Mouse (Mus musculus) frontal cortex, postnatal 36 days (tissue): ENCODE measurements around the gene Gpnmb.

Source experiments
- DNase-seq, 2 experiments: peaks; one replicate each; pipeline ENCODE4 v3.0.0; 2022; ENCODE audit warnings: low spot score in 2 of 2

Gene Gpnmb

DNA sequence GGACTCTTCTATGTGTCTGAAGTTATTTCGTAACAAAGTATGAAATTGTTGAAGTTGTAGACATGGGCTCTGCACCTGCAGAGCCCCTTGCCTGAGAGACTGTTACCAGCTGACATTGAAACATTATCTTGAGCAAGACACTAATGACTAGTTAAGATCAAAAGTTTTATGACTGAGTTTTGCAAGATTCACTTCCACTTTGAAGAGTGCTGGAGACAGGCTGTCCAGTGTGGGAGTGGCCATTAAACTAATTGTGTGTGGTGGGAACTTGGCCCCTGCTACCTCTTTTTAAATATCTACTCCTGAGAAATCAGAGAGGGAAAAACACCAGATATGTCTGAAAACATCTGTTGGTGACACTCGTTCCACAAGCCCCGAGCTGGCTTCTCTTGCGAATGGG lies 5.1 kb upstream of the Gpnmb start:
- no peak for DNase-seq

DNA sequence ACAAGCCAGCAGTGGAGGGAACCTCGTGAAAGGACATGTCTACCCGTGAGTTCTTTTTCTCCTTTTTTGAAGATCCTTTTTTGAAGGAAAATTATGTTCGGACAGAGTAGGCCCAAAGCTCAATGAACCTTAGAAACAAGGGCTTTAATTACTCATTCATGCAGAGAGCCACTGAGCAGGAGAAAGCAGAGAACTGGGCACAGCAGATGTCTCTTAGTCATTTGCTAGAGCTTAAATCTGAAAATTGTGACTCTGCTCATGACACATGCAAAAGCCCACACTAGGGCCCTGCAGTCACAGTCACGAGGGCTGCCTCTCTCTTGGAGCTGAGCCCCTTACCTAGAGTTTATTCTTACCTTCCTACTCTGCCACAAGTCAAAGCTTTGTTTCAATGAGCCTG lies 3.6 kb upstream of the Gpnmb start:
- DNase-seq = no peak

DNA sequence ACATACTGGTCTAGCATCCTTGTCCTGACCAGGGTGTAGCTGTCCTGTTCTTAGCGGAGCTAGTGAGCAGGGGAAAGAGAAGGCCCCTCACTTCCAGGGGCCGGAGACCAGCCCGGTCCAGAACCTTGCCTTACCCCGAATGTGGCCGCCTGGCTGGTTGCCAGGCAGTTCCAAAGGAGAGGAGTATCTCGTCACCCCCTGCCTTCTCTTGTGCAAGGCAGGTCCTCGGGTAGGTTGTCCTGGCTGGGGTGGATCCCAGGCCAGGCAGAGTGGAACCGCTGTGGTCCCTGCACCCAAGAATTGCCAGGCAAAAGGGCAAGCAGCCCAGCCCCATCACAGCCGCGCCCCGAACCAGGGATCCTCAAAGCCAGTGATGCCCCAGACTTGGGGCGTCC lies 919 bp downstream of the Gpnmb start:
- no peak for DNase-seq

DNA sequence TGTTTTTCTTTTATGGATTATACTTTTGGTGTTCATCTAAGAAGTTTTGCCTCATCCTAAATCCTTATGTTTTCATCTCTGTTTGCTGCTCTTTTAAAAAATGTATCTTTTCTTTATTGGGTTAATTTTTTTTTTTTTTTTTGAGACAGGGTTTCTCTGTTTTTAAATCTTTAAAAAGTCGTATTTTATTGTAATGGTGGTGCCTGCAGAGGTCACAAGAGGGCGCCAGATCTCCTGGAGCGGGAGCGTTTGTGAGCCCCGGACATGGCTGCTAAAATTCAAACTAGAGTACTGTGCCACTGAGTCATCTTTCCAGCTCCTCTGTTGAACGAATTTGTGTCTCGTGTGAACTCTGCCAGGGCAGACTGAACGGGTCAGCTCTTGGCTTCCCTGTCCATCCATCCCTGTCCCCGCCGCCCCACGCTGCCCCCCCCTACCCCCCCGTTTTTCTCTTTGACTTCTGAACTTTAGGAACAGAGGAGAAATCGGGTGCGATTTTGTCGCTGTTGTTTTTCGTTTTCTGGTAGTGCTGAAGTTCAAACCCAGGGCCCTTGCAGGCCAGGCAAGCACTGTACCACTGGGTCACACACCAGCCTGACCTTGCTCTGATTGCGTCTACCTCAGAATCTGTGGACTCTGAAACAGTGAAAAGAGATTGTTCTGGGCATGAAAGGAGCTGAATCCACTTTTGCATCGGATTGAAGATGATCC lies 3.3 kb downstream of the Gpnmb start:
- peak; percentile 45 to 62 for DNase-seq

DNA sequence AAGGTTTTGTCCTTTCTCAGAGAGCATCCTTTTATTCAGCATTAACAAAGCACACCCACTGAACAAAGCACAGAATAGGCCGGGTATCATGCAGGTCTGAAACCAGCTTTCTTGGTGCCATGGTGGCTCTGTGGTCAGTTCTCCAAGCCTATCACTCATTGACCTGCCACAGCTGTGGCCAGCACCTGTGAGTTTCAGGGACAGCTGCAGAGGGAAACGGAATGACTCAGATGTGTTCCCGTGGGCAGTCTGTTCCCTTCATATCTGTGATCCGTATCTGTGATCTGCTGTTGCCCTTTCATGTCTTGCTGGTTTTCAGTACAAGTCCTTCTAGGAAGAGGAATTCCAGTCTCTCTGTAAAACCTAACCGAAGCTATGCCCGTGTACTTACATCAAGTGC lies 10.2 kb downstream of the Gpnmb start:
- no peak for DNase-seq

DNA sequence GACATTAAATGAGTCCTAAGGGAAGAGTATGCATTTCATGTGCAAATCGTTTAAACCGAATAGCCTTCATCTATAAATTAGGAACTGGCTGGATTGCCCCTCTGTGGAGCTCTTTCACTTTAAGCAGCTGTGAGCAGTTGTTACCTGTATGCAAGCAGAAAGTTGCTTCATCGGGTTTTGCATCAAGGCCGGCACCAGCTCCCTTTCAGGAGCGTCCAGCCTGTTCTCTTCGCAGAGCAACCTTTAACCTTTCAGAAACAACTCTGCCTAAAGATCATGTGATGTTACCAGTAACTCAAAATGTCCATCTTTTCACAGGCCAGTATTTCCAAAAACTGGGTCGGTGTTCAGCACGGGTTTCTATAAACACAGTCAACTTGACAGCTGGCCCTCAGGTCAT lies 10.6 kb downstream of the Gpnmb start:
- no peak for DNase-seq

DNA sequence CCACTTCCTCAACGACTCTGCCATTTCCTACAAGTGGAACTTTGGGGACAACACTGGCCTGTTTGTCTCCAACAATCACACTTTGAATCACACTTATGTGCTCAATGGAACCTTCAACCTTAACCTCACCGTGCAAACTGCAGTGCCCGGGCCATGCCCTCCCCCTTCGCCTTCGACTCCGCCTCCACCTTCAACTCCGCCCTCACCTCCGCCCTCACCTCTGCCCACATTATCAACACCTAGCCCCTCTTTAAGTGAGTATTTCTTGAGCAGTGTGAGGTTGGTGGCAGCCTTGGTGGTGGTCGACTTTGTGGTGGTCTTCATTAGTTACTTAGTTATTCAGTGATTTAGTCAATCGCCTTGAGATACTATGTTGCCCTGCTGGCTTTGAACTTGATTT lies 11.5 kb downstream of the Gpnmb start:
- DNase-seq = no peak

DNA sequence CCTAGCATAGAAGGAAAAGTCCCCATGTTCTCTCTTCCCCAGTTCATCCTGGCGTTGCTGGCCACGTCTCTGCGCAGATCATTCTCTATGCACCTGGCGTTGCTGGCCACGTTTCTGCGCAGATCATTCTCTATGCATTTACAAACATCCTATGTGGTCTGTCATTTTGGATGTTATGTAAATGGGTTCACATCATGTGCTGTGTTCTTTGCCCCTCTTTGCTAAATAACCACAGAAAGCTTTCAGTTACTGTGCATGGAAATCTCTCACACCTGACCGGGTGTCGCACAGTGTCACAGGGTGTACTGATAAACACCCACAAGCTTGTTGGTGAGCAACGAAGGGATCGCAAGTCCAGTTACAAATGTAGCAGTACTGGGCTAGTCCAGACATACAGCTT lies 12.0 kb downstream of the Gpnmb start:
- DNase-seq = no peak

DNA sequence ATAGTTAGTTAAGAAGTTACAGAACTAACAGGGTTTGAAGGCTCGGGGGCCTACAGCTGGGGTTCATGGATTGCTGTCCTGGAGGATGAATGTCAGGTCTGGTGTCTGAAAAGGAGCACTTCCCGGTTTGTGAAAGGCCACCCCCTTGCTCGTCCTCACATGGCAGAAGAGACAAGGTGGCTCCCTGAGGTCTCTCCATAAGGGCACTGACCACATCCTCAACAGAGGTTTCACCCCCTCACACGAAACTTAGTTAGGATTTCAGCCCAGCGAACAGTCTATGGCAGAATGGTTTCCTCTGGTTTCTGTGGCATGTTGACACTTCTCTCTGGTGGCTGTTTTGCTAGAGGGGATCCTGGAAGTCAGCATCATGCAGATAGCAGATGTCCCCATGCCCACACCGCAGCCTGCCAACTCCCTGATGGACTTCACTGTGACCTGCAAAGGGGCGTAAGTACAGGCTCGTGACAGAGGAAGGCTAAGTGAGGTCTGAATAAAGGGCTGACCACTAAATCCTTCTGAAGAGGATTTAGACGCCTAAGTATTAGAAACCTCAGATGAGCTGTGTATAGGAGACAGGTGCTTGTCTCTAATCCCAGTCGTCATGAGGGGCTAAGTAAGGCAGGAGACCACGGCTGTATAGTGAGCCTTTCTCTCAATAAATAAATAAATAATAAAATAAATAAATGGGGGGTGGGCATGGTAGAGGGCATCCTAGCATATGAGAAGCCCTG lies 14.5 kb downstream of the Gpnmb start:
- no peak for DNase-seq

DNA sequence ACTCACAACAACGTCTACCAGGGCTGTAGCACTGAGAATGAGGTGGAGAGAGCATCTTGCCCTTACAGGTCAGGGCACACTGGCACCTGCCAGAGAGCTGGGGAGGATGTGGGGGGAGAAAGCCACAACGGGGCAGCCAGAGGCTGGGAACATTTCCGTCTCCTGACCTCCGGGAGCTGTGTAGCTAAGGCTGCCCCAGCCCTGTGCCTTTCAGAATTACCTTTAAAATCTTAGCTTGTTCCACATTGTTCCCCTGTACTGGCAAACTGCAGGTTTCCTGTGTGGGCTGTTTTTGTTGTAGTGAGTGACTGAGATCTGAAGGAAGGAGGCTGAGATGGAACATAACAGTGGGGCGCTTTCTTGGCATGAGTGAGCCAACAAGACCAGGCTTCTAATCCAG lies 15.8 kb downstream of the Gpnmb start:
- no peak for DNase-seq

DNA sequence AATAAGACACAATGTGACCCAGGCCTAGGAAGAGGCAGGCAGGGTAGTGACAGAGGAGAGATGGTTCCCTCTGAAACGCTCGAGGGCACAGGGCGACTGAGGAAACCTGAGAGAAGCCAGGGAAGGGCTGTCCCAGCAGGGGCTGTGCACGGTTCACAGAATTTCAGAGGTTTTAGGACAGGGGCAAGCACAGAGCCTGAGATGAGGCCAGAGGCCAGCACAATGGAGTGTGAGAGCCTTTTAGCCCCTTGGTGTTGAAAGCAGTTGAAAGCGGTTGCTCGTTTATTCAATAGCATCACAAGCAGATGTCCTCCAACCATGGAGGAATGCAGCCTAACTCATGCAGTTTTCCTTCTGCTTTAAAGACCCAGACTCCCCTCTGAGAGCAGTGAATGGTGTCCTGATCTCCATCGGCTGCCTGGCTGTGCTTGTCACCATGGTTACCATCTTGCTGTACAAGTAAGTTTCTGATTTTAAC lies 18.9 kb downstream of the Gpnmb start:
- no peak for DNase-seq

DNA sequence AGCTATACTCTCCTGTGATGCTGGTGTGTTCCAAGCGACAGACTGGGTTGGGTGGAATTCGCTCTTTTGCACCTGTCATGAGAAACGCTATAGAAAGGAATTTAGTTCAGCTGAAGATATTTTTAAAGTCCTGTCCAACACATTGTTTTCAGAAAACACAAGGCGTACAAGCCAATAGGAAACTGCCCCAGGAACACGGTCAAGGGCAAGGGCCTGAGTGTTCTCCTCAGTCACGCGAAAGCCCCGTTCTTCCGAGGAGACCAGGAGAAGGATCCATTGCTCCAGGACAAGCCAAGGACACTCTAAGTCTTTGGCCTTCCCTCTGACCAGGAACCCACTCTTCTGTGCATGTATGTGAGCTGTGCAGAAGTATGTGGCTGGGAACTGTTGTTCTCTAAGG lies 19.7 kb downstream of the Gpnmb start:
- DNase-seq = no peak

DNA sequence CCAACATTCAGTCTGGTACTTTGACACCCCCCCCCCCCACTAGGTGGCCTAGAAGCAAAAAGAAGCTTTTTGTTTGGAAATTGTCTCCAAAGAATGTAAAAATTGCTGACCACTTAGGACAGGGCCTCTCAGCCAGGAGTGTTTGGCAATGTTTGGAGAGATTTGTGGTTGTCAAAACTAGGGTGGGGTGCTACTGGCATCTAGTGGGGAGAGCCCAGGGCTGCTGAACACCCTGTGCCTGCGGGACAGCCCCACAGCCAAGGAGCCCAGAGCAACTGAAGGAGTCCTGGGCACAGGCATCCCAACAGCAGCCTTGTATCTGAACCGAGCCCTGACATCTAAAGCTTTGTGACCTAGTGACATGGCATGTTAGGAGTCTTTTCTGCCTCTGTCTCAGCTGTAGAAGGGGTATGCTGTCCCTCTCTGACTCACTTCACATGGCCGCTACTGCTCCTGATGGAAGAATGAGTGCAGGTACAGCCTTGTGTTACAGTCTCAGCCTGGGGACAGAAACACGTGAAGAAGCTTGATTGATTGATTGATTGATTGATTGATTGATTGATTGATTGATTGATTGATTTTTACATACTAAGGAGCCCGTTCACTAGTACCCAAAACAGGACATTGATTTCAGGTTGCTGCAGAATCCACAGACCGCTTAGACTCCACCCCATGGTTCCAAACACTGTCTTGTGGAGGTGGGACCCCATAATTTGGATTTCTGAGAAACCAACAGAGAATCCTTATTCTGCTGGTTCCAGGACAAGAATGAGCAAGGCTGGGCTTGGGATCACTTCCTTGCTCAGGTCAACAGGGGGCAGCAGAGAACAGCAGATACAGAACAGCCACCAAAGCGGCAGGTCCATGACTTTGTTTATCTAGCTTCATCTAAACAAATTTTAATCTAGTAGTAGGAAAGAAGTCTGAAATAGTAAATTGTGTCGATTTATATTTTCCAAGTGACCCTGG lies 21.0 kb downstream of the Gpnmb start:
- peak; percentile 68 to 74 for DNase-seq

DNA sequence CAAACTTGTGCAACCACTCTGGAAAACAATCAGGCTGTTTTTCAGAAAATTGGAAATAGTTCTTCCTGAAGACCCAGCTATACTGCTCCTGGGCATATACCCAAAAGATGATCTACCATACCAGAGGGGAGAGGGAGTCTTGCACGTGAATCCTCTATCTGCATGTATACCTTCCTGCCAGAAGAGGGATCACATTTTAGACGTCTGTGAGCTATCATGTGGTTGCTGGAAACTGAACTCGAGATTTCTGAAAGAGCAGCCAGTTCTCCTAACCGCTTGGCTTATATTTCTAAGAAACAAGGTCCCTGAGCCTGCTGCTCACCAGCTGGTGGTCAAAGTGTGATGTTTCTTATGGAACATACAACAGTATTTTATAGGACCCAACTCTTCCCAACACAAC lies 32.0 kb downstream of the Gpnmb start:
- no peak for DNase-seq

DNA sequence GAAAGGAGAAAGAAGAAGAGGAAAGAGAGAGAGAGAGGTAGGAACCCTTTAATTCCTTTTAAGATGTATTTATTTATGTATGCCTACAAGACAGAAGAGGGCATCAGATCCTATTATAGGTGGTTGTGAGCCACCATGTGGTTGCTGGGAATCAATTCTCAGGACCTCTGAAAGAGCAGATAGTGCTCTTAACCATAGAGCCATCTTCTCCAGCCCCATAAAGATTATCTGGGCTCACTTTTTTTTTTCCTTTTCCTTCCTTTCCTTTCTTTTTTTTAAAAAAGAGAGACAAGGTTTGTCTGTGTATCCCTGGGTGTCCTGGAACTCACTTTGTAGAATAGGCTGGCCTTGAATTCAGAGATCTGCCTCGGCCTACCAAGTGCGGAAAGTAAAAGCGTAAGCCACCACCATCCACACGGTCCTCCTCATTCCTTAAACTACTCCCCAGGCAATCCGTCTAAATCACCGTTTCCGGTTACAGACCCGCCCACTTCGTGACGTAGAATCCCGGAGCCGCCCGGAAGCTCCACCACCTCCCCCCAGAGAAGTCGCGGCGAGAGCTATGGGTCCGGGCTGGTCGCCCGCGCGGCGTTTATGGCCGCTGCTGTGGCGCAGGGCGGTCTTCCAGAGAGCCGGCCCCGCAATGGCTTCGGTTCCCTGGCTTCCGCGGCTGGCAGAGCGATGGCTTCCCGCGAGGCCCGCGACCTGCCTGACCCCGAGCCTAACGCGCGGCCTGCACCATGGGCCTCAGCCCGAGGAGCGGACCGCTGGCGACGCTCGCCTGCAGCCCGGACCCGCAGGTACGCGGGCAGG lies 37.2 kb downstream of the Gpnmb start, which contains the start of gene Malsu1:
Malsu1 (plus strand) TSS at position 492 of the 813 bp plus-strand sequence.
- DNase-seq = peak; percentile 96 to 98

DNA sequence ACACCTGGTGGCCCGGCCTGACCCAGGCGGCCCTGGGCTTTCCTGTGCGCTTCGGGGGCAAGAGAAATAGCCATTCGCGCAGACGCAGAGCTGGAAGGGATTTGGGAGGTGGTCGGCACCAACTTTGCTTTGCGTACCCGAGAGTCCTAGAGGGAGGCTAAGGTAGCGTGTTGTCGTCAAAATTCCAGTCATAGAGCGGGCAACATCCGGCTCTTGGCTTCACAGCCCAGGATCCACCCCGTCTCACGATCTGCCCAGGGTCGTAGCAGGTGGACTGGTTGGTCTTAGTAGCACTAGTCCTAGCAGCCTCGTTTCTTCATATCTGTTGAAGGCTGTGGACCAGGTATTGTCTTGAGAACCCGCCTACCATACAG lies 37.8 kb downstream of the Gpnmb start:
- no peak for DNase-seq

DNA sequence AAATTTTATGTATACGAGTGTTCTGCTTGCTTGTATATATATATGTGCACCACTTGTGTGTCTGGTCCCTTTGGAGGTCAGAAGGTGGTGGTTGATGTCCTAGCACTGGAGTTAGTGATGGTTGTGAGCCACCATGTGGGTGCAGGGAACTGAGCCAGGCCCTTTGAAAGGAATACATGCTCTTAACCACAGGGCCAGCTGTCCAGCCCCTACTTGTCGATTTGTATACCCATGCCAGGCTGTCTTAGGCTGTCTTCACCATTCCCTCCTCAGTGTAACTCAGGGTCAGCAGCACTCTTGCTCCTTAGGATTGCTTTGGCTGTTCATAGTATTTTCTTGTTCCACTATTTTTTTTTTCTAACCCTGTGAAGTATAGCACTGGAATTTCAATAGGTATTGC lies 41.5 kb downstream of the Gpnmb start:
- DNase-seq = no peak

DNA sequence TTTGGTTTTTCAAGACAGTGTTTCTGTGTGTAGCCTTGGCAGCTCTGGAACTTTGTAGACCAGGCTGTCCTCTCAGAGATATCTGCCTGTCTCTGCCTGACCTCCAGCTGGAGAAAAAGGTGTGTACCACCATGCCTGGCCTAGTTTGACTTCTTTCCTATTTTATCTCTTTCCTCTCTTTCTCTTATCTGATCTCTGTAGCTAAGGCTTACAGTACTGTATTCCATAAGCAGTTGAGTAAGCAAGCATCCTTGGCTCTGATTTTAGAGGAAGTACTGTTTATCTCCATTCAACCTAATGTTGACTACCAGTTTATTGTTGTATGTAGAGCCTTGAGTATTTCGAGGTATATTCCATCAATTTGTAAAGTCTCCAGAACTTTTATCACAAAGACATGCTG lies 43.0 kb downstream of the Gpnmb start:
- no peak for DNase-seq

DNA sequence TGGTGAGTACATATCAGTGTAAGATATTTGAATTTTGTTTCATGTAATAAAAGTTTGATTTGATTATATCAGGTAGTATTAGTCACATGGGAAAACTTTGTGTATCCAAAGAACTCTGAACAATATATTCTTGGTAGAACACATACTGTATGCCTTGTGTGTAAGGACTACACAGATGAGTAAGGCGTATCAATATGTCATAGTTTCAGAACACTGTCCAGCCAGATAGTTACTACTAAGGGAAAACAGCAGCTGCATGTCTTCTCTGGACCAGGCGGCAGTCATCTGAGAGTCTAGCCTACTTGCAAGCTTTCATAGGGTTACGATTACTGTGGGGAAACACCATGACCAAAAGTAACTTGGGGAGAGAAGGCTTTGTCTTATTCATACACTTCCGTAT lies 46.7 kb downstream of the Gpnmb start:
- DNase-seq = no peak

DNA sequence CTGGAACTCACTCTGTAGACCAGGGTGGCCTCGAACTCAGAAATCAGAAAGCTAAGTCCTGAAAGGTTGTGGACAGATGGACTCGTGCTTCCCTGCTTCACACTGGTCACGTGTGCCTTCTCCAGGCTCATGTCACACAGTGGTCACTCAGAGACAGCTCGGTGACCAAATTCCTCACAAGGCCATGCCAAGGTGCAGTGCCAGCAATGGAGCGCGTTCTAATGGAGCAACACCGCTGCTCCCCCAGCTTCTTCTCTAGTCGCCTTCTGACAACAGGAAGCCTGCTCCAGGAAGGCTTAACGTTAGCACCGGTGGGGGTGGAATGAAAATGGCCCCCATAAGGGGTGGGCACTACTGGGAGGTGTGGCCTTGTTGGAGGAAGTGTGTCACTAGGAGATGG lies 58.6 kb downstream of the Gpnmb start:
- DNase-seq = no peak

DNA sequence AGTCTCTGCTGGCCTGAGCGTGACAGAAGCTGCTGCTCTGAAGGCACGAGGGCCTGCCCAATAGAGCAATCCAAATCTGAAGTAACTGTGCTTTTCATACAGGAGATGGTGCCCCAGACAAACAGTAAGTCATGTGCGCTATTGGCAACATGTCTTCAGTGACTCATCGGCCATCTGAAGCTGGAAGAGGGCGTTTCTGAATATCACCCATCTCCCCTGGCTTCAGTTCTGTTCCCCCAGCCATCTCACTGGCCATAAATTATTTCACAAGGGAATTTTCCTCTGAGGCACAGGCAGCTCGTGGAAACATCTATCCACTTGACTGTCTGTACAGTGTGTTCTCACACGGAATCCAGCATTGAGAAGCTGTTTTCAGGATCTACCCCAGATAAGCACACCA lies 60.1 kb downstream of the Gpnmb start:
- DNase-seq = peak; percentile 39 to 43
